Mouse (Mus musculus) ES-E14 (cell line): ENCODE measurements around the gene Ccdc126. TPM values are rescaled to one million over a fixed set of nuclear protein-coding genes. Genes with fewer than 3 reads are reported as not detected.

Experiments
- DNase-seq: peaks from one replicate; pipeline ENCODE4 v3.0.0-alpha.2; 2013; ENCODE audit warnings: low read depth, low spot score
- H3K27ac ChIP-seq: 2 replicates; pipeline ENCODE4 v1.5.1; 2012; ENCODE audit warnings: low read depth, mild to moderate bottlenecking, low read length, moderate library complexity, mixed read lengths; ENCODE audit not compliant: poor library complexity, insufficient read depth, severe bottlenecking
- H3K36me3 ChIP-seq: 2 replicates; pipeline ENCODE4 v1.6.1; 2012; ENCODE audit warnings: mild to moderate bottlenecking, low read length, moderate library complexity, mixed read lengths; ENCODE audit not compliant: control insufficient read depth, poor library complexity, insufficient read depth, severe bottlenecking
- H3K4me1 ChIP-seq, 2 experiments: fragments of 150-350 bp in 1 of 2; sonication (generic) in 1 of 2; 2 replicates each; pipeline ENCODE4 v1.6.1; 2012; ENCODE audit warnings: low read length in 2 of 2, mild to moderate bottlenecking in 1 of 2, mixed read lengths in 1 of 2; ENCODE audit not compliant: control insufficient read depth in 2 of 2, insufficient read depth in 2 of 2, poor library complexity in 1 of 2
- H3K4me3 ChIP-seq, 2 experiments: fragments of 150-350 bp in 1 of 2; sonication (generic) in 1 of 2; 2 replicates each; pipeline ENCODE4 v1.5.1; 2012; ENCODE audit warnings: low read length in 2 of 2, low read depth in 1 of 2, mild to moderate bottlenecking in 1 of 2, mixed read lengths in 1 of 2; ENCODE audit not compliant: insufficient read depth in 1 of 2, poor library complexity in 1 of 2, severe bottlenecking in 1 of 2
- H3K9ac ChIP-seq: 2 replicates; pipeline ENCODE4 v1.6.1; 2012; ENCODE audit warnings: low read depth, mild to moderate bottlenecking, low read length, mixed read lengths; ENCODE audit not compliant: poor library complexity, insufficient read depth, severe bottlenecking
- H3K9me3 ChIP-seq: fragments of 150-350 bp; sonication (generic); 2 replicates; pipeline ENCODE4 v1.6.1; 2012; ENCODE audit warnings: low read depth, mild to moderate bottlenecking, low read length; ENCODE audit not compliant: control insufficient read depth, insufficient read depth
- CHD2 ChIP-seq: IDR thresholded peaks from 2 replicates; pipeline ENCODE4 v1.6.1; 2014; ENCODE audit warnings: mild to moderate bottlenecking, low read depth, low read length, inconsistent platforms
- HCFC1 ChIP-seq: IDR thresholded peaks from 2 replicates; pipeline ENCODE4 v1.6.1; 2012; ENCODE audit warnings: low read length, inconsistent platforms, borderline replicate concordance; ENCODE audit not compliant: insufficient read depth
- MAFK ChIP-seq: IDR thresholded peaks from 2 replicates; pipeline ENCODE4 v1.6.1; 2014; ENCODE audit warnings: mild to moderate bottlenecking, low read depth, low read length, inconsistent platforms; ENCODE audit not compliant: insufficient read depth
- ZC3H11A ChIP-seq: IDR thresholded peaks from 2 replicates; pipeline ENCODE4 v1.6.1; 2012; ENCODE audit warnings: low read depth, mild to moderate bottlenecking, inconsistent platforms, low read length, borderline replicate concordance
- ZNF384 ChIP-seq: IDR thresholded peaks from 2 replicates; pipeline ENCODE4 v1.6.1; 2012; ENCODE audit warnings: low read depth, low read length, inconsistent platforms
- in situ Hi-C, 2 experiments: fragments of 600-800 bp; cut with MboI; formaldehyde crosslinking; loops; one replicate each; pipeline ENCODE4 v1.15.1; 2025; ENCODE audit warnings: low sequenced_read_pairs in 2 of 2, inconsistent platforms in 1 of 2; ENCODE audit not compliant: unreplicated experiment in 2 of 2
- total RNA-seq: library from RNA; depleted of rRNA; stranded (reverse); fragments of 300-350 nt; gene quantifications from 2 replicates; pipeline ENCODE4 v1.2.3, GENCODE M21; 2012

Gene Ccdc126
- total RNA-seq, 1 experiment: 8.4 TPM

DNA sequence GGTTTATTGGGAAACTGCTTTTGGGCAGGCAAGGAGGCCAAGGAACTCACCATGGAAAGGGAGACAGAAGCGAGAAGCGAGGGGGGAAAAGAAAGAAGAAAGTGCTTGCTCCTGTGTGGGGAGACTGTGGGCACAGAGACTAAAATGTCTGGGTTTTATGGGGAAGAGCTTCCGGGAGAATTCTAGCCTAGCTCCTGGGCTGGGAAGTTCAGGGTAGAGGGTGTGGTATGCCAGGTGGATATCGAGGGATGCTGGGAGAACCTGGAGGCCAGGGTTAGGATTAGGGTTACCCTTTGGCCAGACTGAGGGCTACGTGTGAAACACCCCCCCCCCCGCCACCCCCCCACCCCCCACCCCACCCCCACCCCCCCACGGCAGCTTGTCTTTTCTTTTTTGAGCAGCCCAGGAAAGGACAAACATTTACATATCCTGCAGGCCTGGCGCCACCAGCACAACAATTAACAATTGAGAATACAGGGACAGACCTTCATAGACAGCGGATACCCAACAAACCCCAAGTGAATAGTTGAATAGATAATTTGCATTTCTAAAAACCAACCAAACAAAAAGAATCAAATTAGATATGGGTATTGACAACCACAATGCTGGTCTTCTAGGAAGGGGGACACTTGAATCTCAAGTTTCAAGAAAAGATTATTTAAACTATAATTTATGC is 44.5 kb upstream of the Ccdc126 start:
- Histone ChIP-seq H3K4me1 (peaks cover 3 to 8% of the 10 kb centered on the region in 2 experiments; a peak in 3 of 4 replicates), H3K4me3 (peak overlapping the region in 1 of 2 experiments; percentile 3; a peak in 1 of 4 replicates), H3K9ac (no peak overlapping the region), H3K27ac (peak overlapping the region; percentile 98), H3K9me3 (peaks cover 14% of the 10 kb centered on the region), H3K36me3 (peaks cover 8% of the 10 kb centered on the region; the same call in 1 of the 2 replicates)
- no peak for TF ChIP-seq ZC3H11A
- TF ChIP-seq HCFC1: no peak
- TF ChIP-seq ZNF384: no peak
- no peak for TF ChIP-seq MAFK
- TF ChIP-seq CHD2: no peak
- in situ Hi-C loops: no loop called here
- DNase-seq: no peak

DNA sequence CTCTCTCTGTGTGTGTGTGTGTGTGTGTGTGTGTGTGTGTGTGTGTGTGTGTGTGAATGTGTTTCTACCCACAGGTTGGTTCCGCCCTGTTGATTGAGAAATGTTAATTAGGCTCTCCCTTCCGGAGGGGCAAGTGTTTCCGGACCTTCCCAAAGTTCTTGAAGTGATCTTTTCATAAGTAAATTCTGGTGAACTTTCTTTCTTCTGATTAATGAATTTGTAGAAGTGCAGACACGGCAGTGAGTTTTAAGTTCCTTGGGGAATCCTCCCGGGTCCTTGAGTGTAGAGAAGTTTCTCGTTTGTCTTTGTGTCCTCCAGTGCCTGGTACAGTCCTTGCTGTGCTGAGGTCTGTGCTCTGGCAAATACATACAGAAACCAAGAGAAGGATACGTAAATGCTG is 43.8 kb upstream of the Ccdc126 start:
- Histone ChIP-seq H3K4me3 (no peak overlapping the region), H3K36me3 (peaks cover 8% of the 10 kb centered on the region; the same call in 1 of the 2 replicates), H3K9ac (no peak overlapping the region), H3K4me1 (peaks cover 0 to 8% of the 10 kb centered on the region in 2 experiments; a peak in 2 of 4 replicates), H3K27ac (peak overlapping the region; percentile 98; the same call in 1 of the 2 replicates), H3K9me3 (peaks cover 15% of the 10 kb centered on the region)
- DNase-seq: no peak
- no peak for TF ChIP-seq ZNF384
- in situ Hi-C loops: no loop called here

DNA sequence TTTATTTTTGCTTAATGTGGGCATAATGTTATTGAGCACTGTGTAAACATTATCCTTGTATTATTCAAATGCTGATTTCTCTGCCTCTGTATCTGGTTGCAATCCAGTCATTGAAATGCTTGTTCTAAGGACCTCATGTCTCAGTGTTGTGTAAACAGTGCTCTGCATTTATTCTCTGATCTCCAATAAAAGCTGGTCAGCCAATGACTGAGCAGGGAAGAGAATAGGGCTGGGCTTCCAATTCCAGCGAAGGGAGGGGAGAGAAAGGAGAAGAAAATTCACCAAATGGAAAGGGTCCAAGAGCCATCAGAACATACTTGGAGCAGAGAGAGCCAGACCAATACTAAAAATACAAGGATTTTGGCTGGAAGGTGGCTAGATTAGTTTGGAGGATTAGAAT is 38.1 kb upstream of the Ccdc126 start:
- Histone ChIP-seq H3K27ac (no peak overlapping the region), H3K9ac (no peak overlapping the region), H3K4me3 (no peak overlapping the region), H3K4me1 (no peaks in the 10 kb centered on the region), H3K36me3 (peaks cover 8% of the 10 kb centered on the region; the same call in 1 of the 2 replicates), H3K9me3 (peaks cover 15% of the 10 kb centered on the region)
- TF ChIP-seq ZC3H11A (no peak), HCFC1 (no peak), MAFK (no peak), CHD2 (no peak), ZNF384 (no peak)
- DNase-seq: no peak
- in situ Hi-C loops: no loop called here

DNA sequence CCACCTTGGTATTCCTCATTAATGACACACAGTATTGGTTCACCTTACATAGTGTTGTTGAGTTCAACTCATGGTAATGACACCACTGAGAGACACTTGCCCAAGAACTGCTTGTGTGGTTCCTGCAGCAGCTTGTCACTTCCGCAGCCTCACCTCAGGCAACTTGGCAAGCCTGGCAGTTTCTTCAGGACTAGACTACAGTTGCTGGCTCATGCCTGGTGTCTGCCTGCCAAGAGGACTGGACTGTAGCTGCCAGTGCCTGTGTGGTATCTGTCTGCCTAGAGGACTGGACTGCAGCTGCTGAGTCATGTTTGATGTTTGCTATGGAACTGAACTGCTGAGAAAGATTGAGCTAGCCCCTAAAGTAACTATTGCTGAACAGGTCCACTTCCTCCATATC is 37.0 kb upstream of the Ccdc126 start:
- H3K4me3 ChIP-seq: no peak overlapping the region

More for the DNA sequence above, 37.0 kb upstream of the Ccdc126 start:
- DNase-seq: no peak
- Histone ChIP-seq H3K9me3 (peaks cover 9% of the 10 kb centered on the region), H3K27ac (no peak overlapping the region), H3K36me3 (peaks cover 4% of the 10 kb centered on the region; the same call in 1 of the 2 replicates), H3K9ac (no peak overlapping the region), H3K4me1 (no peaks in the 10 kb centered on the region)
- in situ Hi-C loops: no loop called here
- TF ChIP-seq MAFK: no peak
- TF ChIP-seq ZC3H11A: no peak
- no peak for TF ChIP-seq CHD2
- TF ChIP-seq ZNF384: no peak
- TF ChIP-seq HCFC1: no peak
